Mouse (Mus musculus) layer of hippocampus, adult 8-10 months (tissue): Measurements from ENCODE around the gene Nit2. TPM values are rescaled to one million over a fixed set of nuclear protein-coding genes. Genes with fewer than 3 reads are reported as not detected.
A peak's percentile ranks its signal among the peaks of the same experiment; 100 is the strongest.
"Not testable (repeated sequence)": the region's sequence is repeated elsewhere in the genome, so short reads cannot be mapped to it uniquely, and the experiment has no call there.

Source experiments
- DNase-seq, 2 experiments: peaks; one replicate each; pipeline ENCODE4 v3.0.0; 2022; ENCODE audit warnings: low spot score in 2 of 2
- total RNA-seq, 4 experiments: library from RNA; stranded (reverse); gene quantifications; 2 replicates each; pipeline ENCODE4 v1.2.4; 2022

Nit2 gene
- 10 to 100 TPM; 13.6 to 18.2 (median 18.0) TPM for total RNA-seq

DNA sequence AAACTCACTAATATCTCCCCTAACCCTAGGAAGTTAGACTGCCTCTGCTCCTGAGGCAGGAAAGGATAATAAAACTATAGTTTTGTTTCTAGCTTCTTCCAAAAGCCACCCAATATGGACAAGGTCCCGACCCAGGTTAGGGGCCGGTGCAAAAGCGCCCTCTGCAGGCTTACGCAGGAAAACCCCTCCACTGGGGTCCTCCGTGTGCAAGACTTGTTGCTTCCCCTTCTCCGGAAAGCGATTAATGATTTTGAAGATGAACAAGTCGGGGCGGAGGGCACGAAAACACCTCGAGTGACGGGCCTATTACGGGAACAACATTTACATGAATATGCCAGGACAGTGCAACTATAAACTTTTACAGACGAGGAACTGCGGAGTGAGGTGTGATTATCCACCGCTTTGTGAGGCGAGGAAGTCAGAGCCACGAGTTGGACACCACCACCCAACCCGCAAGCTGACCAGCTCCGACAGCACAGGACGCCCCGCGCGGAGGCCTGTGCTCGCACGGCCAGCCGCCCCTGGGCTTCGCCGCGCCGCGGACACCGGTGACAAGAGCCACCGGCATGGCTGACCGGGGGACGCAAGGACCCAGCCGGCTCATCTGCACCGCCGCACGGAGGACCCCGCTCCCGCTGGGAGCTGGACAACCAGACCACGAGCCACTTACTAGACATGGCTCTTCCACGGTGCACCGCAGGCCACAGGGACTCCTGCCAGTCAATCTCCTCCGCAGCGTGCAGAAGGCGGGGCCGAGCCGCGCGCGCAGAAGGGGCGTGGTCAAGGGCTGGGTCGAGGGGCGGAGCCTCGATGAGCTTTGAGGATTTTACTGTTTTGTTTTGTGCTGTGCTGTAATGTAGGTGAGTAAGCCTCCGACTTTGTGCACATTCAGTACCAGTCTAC, at the start of gene Nit2:
Nit2 (minus strand) TSS at position 731 of the 903 bp plus-strand sequence.
- peak; percentile 85 to 90 for DNase-seq

DNA sequence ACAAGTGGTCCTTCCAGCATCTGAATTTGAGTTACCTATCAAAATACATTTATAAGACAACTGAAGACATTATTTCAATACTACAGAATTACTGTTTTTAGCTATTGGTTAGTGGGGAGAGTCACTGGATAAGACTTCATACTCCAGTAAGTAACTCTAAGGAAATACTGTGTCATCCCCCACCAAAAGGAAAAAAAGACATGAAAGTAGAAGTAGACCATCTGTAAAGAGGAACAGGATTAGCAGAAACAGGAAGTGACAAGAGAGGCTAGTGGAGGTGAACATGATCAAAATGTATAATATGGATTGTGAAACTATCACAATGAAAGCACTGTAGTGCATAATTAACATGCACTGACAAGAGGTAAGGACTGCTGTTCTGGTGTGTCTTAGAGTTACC, 48.8 kb upstream of the Nit2 start:
- DNase-seq: no peak

DNA sequence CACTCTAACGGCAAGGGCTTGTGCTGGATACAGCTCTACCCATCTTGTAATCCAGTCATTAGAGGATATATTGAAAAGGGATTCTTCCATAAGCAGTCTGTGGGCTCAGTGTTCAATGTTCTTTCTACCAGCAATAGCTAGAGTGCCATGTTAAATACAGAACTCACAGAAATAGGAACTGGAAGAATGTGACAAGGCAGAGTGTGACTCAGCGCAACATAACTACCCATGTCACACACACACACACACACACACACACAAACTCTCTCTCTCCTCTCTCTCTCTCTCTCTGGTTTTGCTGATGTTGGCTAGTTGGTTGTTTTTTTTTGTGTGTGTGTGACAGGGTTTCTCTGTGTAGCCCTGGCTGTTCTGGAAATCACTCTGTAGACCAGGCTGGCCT, 43.9 kb upstream of the Nit2 start:
- no peak for DNase-seq

DNA sequence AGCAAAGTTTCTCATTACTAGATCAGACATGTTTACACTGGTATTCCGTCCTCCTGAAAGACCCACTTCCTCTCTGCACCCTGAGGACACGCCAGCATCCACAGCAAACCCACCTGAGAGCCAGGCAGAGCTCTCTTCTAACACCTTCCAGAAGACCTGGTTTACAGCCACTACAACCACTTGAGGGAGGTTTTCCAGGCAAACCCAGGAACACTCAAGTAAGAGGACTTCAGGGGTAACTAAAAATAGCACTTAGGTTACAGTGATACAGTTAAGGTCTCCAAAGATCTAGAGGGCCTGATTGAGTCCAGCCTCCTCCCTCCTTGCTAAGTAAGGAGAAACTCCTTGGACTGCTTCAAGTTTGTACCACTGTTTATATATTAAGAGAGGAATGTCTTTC, 41.2 kb upstream of the Nit2 start:
- no peak for DNase-seq

DNA sequence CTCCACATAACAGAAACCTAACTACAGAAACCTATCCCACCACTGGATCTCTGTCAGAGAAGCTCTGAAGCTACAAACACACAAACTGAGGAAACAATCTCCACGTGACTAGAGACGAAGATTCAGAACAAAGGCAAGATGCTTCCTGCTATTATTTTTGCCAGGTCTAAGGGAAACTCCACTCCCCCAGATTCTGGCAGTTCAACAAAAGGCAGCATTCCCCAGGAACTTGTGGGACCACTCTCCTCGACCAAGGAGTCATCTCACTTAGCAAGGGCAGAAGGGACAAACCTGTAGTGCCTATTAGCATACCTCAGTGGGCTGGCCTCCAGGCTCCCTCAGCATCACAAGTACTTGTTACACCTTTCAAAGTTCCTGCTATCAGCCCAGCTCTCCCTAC, 30.1 kb upstream of the Nit2 start:
- no peak for DNase-seq

DNA sequence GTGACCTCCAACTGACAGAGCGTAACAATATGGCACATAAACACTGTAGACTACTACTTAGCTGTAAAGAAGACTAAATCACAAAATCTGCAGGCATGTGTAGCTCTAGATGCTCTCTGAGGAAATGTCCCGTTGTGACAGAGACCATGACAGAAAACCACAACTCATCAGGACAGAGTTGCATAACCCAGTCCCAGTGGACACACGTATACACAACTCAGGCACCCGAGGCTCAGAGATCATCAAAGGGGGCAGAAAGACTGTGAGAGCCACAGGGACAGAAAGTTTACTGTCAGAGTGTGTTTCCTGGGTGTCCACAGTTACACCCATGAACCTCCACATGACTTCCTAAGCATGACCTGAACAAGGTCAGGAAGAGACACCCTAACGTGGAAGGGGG, 29.4 kb upstream of the Nit2 start:
- DNase-seq: no peak

DNA sequence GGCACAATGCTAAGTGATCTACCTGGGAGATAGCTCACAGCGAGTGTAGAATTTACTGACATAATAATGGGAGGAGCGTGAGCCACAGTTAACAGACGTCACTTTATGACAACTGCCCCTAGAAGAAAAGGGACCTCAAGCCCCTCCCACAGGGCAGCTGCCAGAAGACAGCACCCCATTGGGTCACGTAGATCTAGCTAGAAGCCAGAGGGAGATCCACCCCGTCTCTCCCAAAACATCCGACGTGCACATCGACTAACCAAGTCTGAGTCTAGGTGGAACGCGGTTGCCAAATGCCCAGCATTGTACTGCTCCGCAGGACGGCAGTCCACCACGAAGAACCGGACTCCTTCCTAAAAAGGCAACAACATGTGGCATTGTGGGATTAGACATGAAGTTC, 24.1 kb upstream of the Nit2 start:
- no peak for DNase-seq

DNA sequence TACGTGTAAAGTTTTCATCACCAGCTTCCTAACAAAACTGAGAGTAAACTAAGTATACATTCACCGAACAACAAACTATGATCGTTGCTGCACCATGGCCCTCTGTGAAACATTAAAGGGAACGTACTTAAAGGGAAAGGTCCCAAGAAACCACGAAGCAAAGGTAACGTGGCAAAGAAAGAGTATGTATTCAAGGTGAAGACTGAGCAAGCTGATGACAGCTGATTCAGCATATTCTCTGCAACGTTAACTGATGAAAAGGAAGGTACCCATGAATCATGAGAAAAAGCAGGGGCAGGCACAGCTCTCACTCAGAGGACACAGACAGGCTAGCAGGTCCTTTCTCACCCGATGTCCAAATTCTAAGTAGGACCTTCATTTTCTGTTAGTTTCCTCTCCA, 23.2 kb upstream of the Nit2 start:
- DNase-seq: no peak

DNA sequence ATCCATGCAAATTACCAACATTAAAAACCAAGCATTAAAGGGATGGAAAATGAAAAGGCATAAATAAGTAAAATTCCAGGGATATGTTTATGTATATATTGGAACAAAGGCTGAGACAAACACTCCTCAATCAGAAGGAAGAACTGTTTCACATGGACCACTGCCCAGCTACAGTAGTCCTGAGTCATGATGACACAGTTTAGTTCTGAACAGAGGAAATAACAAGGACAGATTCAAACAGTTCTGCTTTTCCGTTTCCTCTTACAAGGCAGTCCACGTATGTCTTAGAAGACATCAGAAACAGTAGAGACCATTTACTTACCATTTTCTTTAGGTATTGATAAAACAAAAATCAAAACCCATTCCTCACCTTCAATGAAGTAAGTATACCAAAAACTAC, 22.4 kb upstream of the Nit2 start:
- DNase-seq: no peak

DNA sequence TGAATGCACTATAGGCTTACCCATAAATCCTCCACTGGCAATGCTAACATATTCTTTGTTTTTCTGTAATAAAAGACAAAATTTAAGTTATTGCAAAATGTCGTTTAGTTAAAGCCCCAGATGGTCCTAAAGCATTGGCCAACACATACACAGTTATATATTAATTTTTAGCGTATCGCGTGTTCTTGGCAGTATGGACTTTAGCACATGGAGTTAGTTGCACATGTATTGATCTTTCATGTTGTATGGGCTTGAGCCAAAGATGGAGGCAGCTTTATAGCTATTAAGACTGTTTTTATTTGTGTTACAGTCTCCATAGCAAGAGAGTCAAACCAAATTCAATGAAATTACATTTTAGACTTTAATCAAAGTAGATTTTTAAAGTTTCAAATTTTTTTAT, 19.5 kb upstream of the Nit2 start:
- no peak for DNase-seq

DNA sequence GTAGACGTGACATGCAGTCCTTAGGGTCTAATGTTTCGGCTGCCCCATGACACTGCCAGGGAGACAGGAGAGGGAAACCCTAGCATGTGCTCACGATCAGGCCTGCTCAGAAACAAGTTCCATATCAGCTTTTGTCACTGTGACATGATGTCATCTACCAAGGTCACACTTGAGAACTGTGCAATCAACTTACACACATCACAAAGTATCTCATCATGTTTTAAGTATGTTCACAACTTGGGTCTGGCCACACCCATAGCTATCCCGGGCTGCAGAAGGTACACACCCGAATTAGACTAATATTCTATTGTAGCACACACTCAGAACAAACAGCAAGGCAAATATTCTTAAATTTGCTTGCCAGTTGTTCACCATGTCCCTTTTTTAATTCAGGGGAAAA, 14.9 kb upstream of the Nit2 start:
- no peak for DNase-seq

DNA sequence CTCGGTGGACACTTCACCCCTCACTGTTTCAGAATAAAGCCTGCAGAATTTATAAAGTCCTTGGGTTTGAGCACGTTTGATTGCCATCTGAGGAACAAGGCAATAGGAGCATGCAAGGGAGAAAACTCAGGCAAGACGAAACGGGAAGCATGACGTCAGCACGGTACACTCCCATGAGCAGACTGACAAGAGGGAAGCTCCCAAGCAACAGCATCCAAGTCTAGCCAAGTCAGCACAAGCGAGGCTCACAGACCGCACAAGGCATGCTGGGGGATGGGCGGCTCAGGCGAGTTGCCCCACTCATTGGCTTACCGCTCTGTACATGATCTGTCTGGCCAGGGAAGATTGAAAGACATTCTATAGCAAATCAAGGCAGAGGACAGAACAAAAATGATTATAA, 14.0 kb upstream of the Nit2 start:
- peak; percentile 25 to 30 for DNase-seq

DNA sequence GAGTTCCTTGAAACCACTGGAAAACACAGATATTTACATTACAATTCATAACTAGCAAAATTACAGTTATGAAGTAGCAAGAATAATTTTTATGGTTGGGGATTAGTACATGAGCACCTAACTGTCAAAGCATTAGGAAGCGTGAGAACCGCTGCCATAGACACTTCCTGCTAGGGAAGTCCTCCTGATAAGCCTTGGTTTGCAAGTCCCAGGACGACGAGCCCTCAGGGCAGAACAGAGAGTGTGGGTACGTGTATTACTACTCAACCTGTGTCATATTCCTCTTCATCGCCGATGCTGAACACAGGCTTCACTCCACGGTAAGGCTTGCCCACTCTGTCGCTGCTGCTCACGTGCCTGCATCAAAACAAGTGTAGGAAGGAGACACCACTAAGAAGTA, 10.5 kb upstream of the Nit2 start:
- no peak for DNase-seq

DNA sequence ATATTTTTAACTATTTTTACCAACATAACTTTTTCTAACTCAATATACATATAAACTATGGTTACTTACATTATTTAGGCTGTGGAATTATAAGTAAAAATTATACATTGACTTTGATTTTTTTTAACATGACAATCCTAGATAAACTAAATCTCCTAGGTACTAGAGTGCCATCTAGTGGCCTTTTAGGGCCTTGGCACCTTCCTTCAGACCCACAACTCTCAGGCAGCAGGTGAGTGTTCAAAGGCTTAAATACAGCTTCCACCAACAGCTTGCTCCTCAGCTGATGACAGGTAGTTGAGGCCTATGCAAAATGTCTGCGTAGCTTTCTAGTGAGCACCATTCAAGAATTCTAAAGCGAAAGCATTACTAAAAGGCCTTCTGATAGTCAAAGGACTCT, 10.1 kb upstream of the Nit2 start:
- peak in 1 of 2 experiments; percentile 32 for DNase-seq

DNA sequence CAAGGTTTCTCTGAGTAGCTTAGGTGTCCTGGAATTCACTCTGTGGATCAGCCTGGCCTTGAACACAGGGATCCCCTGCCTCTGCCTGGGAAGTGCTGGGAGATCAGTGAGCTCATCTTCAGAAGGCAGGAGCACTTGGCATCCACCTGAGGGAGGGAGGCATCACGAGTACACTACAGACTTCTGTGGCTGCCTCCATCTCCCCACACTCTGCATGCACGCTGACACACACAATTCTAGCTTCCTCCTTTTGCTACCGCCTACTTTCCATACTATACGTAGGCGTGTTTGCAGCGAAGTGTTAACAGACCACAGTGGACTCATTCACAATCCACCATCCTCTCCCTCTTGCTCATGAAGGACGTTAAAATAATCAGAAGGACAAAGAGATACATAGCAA, 9.1 kb upstream of the Nit2 start:
- DNase-seq: no peak

DNA sequence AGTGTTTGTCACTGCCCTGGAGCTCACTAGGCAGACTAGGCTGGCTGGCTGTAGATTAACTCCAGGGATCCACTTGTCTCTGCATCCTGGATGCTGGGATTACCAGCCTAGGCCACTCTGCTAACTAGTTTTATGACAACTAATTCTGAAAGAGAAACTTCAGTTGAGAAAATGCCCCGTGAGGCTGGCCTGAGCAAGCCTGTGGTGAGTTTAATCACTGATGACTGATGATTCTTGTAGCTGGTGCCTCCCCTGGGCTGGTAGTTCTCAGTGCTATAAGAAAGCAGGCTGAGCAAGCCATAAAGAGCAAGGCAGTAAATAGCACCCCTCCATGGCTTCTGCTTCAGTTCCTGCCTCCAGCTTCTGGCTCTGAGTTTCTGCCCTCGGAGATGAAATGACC, 8.6 kb upstream of the Nit2 start:
- DNase-seq: no peak

DNA sequence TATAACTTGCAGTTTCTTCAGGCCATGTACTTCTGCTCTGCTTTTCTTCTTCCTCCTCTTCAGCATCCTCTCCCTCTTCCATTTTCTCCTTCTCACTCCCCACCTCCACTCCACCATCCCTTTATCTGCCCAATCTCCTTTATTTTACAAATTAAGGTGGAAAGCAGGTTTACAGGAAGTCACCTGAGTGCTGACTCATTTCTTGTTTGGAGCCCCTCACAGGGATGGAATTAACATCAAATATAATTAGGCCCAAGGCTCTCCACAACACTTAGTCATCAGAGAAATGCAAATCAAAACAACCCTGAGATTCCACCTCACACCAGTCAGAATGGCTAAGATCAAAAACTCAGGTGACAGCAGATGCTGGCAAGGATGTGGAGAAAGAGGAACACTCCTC, 7.3 kb upstream of the Nit2 start:
- not testable (repeated sequence) for DNase-seq

DNA sequence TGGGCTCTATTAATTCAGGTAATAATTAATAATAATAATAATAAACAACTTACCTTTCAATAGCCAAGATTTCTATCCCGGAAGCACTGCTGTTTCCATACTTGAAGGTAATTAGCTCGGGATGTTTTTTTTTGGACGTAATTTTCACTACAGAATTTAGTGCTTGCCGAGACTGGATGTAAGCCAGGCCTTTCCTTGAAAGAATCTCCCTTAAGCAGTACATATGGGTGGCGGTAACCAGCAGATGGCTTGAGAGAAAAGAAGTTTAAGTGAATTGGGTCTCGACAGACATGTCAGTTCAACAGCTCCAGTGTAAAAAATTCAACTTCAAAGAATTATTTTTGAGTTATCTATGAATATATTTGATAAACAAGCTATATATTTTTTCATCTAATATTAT, 4.4 kb upstream of the Nit2 start:
- peak in 1 of 2 experiments; percentile 25 for DNase-seq

DNA sequence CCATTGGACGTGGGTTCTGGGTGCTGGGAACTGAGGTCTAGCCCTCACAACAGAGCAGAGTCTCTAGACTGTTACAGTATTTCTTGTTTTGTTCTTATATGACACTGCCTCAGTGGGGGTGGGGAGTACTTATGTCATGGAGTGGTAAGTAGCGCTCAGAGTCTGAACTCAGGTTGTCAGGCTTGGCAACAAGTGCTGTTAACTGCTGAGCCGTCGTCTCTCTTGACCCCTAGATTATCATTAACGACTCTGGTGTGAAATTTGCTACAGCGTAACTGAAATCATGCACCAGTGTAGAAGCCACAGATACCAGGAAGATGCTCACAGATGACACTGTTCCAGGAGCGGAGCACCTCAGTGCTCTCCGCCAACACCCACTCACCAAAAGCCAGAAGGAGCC, 4.0 kb upstream of the Nit2 start:
- DNase-seq: no peak

DNA sequence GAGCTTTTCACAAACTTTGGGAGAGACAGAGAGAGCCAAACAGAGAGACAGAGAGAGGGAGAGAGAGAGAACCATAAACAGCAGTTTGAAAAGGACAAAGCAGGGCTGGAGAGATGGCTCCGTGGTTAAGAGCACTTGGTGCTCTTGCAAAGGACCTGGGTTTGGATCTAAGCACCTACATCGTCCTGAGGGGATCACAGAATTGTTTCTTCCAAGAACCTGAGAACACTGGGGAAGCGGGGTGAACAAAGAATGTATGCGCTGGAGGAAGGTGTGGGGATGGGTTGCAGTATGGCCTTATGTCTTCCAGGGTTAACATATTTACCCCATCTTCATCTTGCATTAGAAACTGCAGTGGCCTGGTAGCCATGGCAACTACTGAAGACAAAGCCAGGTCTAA, 1.1 kb upstream of the Nit2 start:
- DNase-seq: no peak

DNA sequence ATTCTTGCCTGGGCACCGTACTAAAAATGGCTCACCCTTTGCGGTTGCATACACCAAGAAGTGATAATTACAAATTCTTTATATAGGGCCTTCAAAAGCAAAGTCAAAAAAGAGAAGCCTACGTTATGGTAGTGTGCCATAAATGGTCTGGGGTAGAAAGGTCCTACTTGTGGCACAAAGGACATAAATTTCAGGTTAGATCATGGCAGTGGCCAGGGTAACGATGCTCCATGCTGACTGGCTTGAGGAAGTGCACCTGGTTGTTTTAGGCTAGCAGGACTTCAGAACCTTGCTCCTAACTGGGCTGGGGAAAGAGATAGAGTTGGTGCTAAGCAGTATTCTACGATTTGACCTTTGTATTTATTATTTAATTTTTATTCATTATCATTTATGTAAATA, 372 bp upstream of the Nit2 start:
- DNase-seq: no peak

DNA sequence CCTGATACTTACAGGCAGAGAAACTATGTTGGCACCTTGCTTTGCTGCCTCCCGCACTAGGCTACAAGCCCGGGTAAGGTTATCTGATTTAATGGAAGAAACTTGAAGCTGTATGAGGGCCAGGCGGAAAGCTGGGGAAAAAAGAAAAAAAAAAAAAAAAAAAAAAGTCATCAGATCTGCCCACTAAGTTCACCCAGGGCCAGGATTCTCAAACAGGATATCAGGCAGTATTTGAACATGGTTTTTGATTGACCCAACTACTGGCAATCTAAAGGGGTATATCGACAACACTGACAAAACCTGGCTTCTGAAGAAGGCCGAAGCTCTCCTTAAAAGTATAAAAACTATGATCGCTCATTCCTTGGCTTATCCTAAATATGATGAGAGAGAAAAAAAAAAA, 1.1 kb downstream of the Nit2 start:
- no peak for DNase-seq

DNA sequence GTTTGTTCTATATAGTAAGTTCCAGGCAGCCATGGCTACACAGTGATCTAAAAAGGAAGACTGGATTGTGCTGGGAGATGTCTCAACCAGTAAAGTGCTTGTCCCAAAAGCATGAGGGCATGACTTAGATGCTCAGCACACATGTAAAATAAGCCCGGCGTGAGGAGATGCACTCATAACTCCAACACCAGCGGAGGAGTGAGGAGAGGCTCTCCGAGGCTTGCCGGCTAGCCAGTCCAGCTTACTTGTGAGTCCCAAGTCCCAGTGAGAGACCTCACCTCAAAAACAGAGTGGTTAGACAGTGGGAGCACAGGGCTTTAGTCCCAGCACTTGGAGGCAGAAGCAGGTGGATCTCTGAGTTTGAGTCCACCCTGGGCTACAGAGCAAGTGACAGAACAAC, 2.0 kb downstream of the Nit2 start:
- DNase-seq: no peak

DNA sequence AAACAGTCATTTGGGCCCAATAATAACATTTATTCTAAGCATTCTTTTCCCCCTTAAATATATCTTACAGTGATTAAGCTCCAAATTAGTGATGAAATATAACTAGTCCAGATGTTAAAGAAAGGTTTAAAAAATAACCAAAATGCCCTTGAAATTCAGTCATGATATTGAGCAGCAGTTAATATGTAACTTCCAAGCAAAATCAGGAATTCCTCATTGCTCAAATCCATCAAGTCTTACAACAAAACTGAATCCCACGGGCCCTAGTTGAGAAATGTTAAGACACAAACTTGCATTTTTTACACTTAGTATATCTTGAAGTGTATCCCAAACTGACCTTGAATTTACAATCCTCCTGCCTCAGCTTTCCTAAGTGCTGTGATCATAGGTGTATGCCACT, 3.4 kb downstream of the Nit2 start:
- no peak for DNase-seq
